Mouse (Mus musculus): ENCODE measurements around the gene Bcl11a.

Bcl11a gene

GRCm38 (mm10) chr11:24129358-24130185 is 51.7 kb downstream of the Bcl11a start:
- in situ Hi-C loops (cut with MboI, MseI): loop anchor here in 1 of 2 experiments (10.0 kb wide), 1 partner anchor 1715 kb away; no protein-coding TSS in a partner anchor

GRCm38 (mm10) chr11:24130186-24130760 is 52.4 kb downstream of the Bcl11a start:
- in situ Hi-C loops (cut with MboI, MseI): loop anchor here in 1 of 2 experiments (10.0 kb wide), 1 partner anchor 1715 kb away; no protein-coding TSS in a partner anchor

- in situ Hi-C loops (cut with MboI, MseI): loop anchor here in 1 of 2 experiments (10.0 kb wide), 1 partner anchor 1717 kb away; no protein-coding TSS in a partner anchor
These were observed 54.0 kb downstream of the Bcl11a start for GRCm38 (mm10) chr11:24131818-24132217.

- in situ Hi-C loops (cut with MboI, MseI): loop anchor here in 1 of 2 experiments (10.0 kb wide), 1 partner anchor 1718 kb away; no protein-coding TSS in a partner anchor
These were observed 54.5 kb downstream of the Bcl11a start for GRCm38 (mm10) chr11:24132358-24132757.

DNA sequence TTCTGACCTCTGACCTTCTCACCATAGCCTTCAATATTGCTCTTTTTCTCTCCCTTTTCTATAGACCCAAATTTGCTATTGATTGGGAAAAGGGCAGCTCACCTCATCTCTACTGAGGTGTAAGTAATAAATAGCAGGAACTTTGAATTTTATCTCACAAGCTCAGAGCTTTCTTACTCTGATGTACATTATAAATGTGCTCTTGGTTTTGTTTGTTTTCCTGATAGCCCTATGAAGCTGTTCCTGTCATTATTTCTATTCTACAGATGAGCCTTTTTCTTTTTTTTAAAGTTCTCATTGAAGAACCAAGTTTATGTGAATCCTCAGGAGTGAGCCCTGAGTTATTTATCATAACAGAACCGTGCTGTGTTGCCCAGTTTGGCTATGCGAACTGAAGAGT is 55.0 kb downstream of the Bcl11a start:
- in situ Hi-C loops (cut with MboI, MseI): loop anchor here in 1 of 2 experiments (10.0 kb wide), 1 partner anchor 1718 kb away; no protein-coding TSS in a partner anchor

GRCm38 (mm10) chr11:24133484-24133883 is 55.6 kb downstream of the Bcl11a start:
- in situ Hi-C loops (cut with MboI, MseI): loop anchor here in 1 of 2 experiments (10.0 kb wide), 1 partner anchor 1719 kb away; no protein-coding TSS in a partner anchor

GRCm38 (mm10) chr11:24133928-24134327 is 56.1 kb downstream of the Bcl11a start:
- in situ Hi-C loops (cut with MboI, MseI): loop anchor here in 1 of 2 experiments (10.0 kb wide), 1 partner anchor 1719 kb away; no protein-coding TSS in a partner anchor

GRCm38 (mm10) chr11:24135244-24135643 is 57.4 kb downstream of the Bcl11a start:
- in situ Hi-C loops (cut with MboI, MseI): loop anchor here in 1 of 2 experiments (10.0 kb wide), 1 partner anchor 1720 kb away; no protein-coding TSS in a partner anchor

DNA sequence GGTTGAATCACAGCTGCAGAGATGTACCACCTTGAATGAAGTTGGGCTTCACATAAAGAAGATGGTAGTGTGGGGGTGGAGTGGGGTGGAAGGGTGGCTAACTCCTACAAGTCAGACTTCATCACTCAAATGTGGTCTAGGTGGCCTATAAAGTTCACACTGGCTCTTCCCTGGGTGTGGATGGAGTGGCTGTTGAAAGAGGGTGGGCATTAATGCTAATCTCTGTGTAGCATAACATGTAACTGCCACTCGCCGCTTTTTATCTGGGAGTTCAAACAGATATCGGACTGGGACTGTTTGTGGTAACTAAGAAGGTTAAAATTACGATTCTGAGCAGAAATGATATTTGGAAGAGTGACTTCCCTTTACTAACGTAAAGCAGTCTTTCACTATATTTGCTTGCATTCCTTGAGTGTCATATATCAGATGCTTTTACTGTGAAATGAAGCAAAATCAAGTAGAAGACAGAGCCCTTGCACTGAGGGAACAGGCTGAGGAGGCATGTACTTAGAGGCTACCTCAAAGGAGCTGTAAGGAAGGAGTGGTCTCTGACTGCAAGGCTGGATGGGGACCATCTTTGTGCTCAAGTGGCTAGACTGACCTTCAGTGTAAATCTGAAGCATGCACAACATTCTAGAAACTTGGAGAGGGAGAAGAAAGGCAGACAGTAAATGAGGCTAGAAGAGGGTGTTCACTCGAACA is 58.4 kb downstream of the Bcl11a start:
- in situ Hi-C loops (cut with MboI, MseI): loop anchor here in 1 of 2 experiments (10.0 kb wide), 1 partner anchor 1721 kb away; no protein-coding TSS in a partner anchor

DNA sequence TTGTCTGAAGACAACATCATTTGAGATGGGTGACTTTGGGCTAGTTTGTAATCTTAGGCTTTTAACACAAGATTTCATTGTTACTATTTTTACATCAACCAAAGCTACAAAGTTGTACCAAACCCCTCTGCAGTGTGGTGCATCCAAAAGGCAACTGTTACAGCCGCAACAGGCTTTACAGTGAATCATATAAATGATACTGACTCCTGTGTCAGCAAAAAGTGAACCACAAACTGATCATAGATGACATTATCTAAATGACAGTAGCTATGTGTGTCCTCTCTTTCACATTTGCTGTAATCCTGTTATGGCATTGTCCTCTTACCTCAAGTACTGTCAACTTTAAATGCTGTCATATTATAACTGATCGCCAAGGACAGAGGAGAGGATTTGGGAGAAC is 60.0 kb downstream of the Bcl11a start:
- in situ Hi-C loops (cut with MboI, MseI): loop anchor here in 1 of 2 experiments (10.0 kb wide), 1 partner anchor 1723 kb away; no protein-coding TSS in a partner anchor

- in situ Hi-C loops (cut with MboI, MseI): loop anchor here in 1 of 2 experiments (10.0 kb wide), 1 partner anchor 1724 kb away; no protein-coding TSS in a partner anchor
These were observed 60.9 kb downstream of the Bcl11a start for GRCm38 (mm10) chr11:24138600-24139375.

- in situ Hi-C loops (cut with MboI, MseI): loop anchor here in 1 of 2 experiments (10.0 kb wide), 1 partner anchor 1725 kb away; no protein-coding TSS in a partner anchor
These were observed 61.6 kb downstream of the Bcl11a start for GRCm38 (mm10) chr11:24139432-24139831.

GRCm38 (mm10) chr11:24139952-24140351 is 62.1 kb downstream of the Bcl11a start:
- in situ Hi-C loops (cut with MboI, MseI): loop anchor here in 1 of 2 experiments (10.0 kb wide), 1 partner anchor 1725 kb away; no protein-coding TSS in a partner anchor

- in situ Hi-C loops (cut with MboI, MseI): no loop called here
These were observed 63.1 kb downstream of the Bcl11a start for GRCm38 (mm10) chr11:24140948-24141347.

DNA sequence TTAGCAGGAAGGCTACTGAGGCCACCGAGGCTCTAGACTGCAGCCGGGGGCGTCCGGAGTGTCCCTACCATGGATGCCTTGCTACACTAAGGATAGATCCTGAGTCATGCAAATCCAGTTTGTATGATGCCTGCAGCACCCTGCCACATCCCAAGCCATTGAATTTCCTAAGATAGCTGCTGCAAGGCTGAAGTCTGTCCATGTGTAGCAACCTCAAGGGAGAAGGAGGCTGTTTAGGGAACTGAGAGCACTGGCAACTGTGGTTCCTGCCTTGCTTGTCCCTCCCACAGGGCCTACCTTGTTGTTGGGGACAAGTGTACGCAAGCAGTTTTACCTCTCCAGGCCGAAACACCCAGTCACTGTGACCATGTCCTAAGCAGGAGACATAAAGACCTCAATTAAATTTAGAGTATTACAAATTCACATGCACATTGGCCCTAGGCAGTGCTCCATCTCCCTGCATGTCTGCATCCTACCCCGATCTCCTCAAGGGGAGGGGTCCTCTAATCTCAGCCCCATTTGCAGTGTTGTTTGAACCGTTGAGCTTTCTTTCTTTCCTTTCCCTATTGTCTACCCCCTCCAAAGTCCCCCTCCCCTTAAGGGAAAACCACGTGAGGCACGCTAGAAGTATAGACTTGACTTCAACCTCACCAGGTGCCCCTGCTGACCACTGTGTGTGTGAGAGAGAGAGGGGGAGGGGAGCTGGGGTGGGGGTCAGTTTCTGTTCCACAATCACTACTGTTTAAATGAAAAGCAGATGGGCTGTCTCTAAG is 63.8 kb downstream of the Bcl11a start:
- in situ Hi-C loops (cut with MboI, MseI): no loop called here

DNA sequence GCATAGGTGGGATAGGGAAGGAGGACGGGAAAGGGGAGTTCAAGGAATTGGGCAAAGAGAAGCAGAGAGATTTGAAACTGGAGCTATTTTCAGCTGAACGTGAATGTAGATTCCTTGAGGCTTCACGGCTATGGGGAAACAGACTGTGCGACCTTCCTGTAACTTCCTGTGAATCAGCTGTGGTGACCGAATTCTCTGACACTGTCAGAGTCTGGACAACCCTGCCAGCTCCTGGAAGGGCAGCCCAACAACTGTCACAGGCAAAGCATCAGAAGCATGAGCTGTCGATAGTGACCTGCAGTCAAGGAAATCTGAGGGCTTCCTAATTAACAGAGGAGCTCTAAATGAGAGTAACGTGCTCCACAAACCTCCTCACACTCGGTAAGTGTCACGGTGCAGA is 64.5 kb downstream of the Bcl11a start:
- in situ Hi-C loops (cut with MboI, MseI): no loop called here

DNA sequence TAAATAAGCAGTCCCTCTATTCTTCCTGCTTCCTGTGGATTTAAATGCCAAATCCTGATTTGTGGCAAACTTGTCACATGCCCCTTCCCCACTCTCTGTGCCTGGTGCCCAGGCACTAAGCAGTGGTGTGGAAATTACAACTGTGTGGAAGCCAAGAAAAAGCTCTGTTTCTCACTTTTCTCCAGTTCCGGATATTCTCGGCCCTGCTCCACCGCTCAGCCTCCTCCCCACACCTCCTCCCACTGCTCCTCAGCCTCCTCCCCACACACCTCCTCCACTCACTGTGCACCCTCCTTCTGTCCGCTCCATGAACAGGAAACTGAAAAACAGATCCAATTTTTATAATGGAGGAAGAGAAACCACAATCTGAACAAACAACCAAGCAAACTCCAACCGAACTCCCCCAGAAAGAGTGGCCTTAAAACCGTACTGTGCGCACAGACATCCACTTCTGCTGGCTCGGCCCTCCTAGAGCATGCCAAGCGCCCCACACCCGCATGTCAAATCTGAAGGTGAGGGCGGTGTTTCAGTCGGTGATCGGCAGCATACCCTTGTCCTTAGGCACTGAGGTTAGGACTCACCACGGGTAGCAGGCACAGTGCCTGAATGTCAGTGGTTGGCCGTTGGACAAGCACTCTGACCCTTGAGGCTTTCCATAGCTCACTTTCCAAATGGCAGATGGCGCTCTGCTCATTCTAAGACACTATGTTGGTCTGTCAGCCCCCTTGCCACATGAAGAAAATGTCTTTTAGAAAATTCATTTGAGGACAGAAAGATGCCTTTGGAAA is 66.5 kb downstream of the Bcl11a start:
- in situ Hi-C loops (cut with MboI, MseI): no loop called here

DNA sequence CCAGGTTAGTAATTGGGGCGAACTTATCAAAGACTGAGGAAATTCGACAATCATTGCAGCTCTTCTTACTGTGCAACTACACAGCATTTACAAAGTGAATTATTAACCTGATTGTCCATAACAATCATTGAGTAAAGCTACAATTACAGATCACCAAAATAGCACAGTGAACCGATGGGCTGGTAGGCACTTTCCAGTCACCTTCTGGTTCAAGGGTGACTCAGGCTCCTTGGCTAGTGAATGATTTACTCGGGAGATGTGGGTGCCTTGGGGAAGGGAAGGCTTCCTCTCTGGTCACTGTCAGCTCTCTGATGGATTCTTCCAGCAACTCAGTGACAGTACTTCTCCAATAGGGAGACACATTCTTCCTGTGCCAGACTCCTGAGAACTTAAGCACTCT is 68.2 kb downstream of the Bcl11a start:
- in situ Hi-C loops (cut with MboI, MseI): no loop called here

GRCm38 (mm10) chr11:24146437-24146836 is 68.6 kb downstream of the Bcl11a start:
- in situ Hi-C loops (cut with MboI, MseI): no loop called here

Data from T-helper 17 cell (primary cell).